Mouse (Mus musculus) layer of hippocampus, postnatal 14 days (tissue): Measurements from ENCODE around the gene Zfp940. TPM values are rescaled to one million over a fixed set of nuclear protein-coding genes. Genes with fewer than 3 reads are reported as not detected.

Experiments used
- DNase-seq, 2 experiments: peaks; one replicate each; pipeline ENCODE4 v3.0.0; 2021 to 2022; ENCODE audit warnings: low spot score in 2 of 2, mixed read lengths in 1 of 2
- total RNA-seq, 2 experiments: library from RNA; stranded (reverse); gene quantifications; 2 replicates each; pipeline ENCODE4 v1.2.3; 2021

The Zfp940 gene
- total RNA-seq, 2 experiments from 2014 or later = 16.5 to 18.0 TPM

- no peak for DNase-seq
These were observed 39.1 kb downstream of the Zfp940 start for GRCm38 (mm10) chr7:29814381-29814780.

- no peak for DNase-seq
These were observed 41.2 kb downstream of the Zfp940 start for GRCm38 (mm10) chr7:29812244-29812643.

GRCm38 (mm10) chr7:29807046-29807445, 46.4 kb downstream of the Zfp940 start:
- no peak for DNase-seq

DNA sequence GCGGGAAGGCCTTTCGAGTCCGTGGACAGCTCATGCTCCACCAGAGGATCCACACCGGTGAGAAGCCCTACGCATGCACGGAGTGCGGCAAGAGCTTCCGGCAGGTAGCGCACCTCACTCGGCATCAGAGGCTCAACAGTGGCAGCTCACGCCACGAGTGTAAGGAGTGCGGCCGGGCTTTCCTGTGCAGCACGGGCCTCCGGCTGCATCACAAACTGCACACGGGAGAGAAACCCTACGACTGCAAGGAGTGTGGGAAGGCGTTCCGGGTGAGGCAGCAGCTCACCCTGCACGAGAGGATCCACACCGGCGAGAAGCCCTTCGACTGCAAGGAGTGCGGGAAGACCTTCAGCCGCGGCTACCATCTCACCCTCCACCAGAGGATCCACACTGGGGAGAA, 60.6 kb downstream of the Zfp940 start:
- DNase-seq = no peak

DNA sequence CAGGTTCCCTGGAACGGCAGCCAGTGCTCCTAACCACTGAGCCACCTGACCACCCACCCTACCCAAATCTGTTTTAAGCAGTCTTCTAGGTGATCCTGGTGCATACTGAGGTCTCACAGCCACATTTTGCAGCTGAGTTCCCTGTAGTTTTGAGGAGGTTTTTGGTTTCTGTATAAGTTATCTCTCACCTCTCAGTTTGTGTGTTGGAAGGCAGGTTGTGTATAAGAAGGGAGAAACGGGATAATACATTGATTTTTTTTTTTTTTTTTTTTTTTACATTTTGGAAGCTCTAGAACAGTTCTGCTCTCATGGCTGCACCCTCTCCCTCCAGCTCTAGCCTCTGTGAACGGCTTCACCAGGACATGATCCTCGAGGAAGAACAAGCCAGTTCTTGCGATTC, 67.6 kb downstream of the Zfp940 start:
- DNase-seq = no peak

GRCm38 (mm10) chr7:29785023-29785422, 68.4 kb downstream of the Zfp940 start:
- no peak for DNase-seq

GRCm38 (mm10) chr7:29783871-29784551, 69.5 kb downstream of the Zfp940 start, which contains the start of gene Zfp30:
Gene Zfp30, plus strand, starts transcription at chr7:29783998.
- peak; percentile 83 to 91 for DNase-seq

Other genes starting within 250 kb of the Zfp940 start
- under 1 TPM in 1 of 2 experiments, not detected in 1; 0.83 TPM for gene Catsperg2, start 126.6 kb downstream of the Zfp940 start, total RNA-seq
- gene Zfp84, start 85.1 kb downstream of the Zfp940 start, total RNA-seq = 10 to 100 TPM; 15.2 to 17.9 TPM
- gene Zfp30, start 69.7 kb downstream of the Zfp940 start, total RNA-seq = 10 to 100 TPM in 1 of 2 experiments, 1 to 10 TPM in 1; 9.8 to 10.9 TPM
- 10 to 100 TPM; 16.3 to 19.4 TPM for gene Zfp790, start 37.6 kb downstream of the Zfp940 start, total RNA-seq
- gene Zfp420, start 6.3 kb upstream of the Zfp940 start, total RNA-seq = 10 to 100 TPM; 13.5 to 14.8 TPM
- 10 to 100 TPM; 19.9 to 20.1 TPM for gene Zfp27, start 52.9 kb upstream of the Zfp940 start, total RNA-seq
- gene Zfp383, start 54.6 kb upstream of the Zfp940 start, total RNA-seq = 1 to 10 TPM; 8.2 to 9.4 TPM
- 10 to 100 TPM; 17.3 to 17.8 TPM for gene Zfp74, start 100.4 kb upstream of the Zfp940 start, total RNA-seq
- 1 to 10 TPM; 5.1 to 5.3 TPM for gene Zfp568, start 130.3 kb upstream of the Zfp940 start, total RNA-seq
- gene Zfp14, start 197.7 kb upstream of the Zfp940 start, total RNA-seq = 1 to 10 TPM; 7.4 to 8.9 TPM
- 1 to 10 TPM; 3.6 to 4.5 TPM for gene Zfp82, start 219.2 kb upstream of the Zfp940 start, total RNA-seq
- gene Gm26920, start 236.7 kb upstream of the Zfp940 start, total RNA-seq = not detected
- 1 to 10 TPM; 6.9 to 8.5 TPM for gene Zfp566, start 236.9 kb upstream of the Zfp940 start, total RNA-seq
- 10 to 100 TPM; 65.1 to 72.3 TPM for gene Zfp260, start 241.1 kb upstream of the Zfp940 start, total RNA-seq